ENCODE assay signal across 23 mouse cellular contexts in the genomic region with DNA sequence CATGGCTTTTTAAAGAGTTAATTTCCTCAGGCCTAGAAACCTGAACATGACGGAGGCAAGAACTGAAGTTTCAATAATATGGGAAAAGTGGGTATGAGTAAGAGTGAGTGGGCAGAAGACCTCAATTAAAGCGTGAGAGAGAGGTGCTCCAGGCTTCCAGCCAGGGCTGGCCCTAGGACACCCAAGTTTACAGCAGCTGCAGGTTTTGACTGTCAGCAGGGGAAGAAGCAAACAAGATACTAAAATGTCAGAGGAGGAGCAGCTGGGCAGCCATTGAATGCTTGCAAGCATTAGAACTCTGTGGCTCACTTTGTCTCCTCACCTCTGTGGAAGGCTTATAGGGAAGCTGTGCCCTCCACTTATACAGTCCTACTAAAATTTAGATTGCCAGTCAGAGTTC. TPM values are rescaled to one million over a fixed set of nuclear protein-coding genes. Genes with fewer than 3 reads are reported as not detected.
A peak's percentile ranks its signal among the peaks of the same experiment; 100 is the strongest.
DNase-seq lines count a peak whose midpoint lies in the region; ATAC-seq and TF ChIP-seq lines count a peak whose summit lies in the region.
"Had no signal": no experiment of that assay in that cellular context is flagged by ENCODE, and none has a peak within 500 bp of the region (broad histone marks: within the 10 kb centered on the region; RNA-seq: fewer than 3 reads in every experiment).

No protein-coding gene starts in this region.

- no peaks in the 10 kb centered on the region for H3K27me3 ChIP-seq in heart, embryonic 14.5 days (ENCODE audit: control insufficient read depth, insufficient read depth, low read length)
- H3K27me3 ChIP-seq in forebrain, embryonic 15.5 days: no peaks in the 10 kb centered on the region
- H3K27me3 ChIP-seq: hindbrain, embryonic 13.5 days; midbrain, embryonic 15.5 days; Patski had no signal

- intact Hi-C loops in gastrocnemius, adult 2 months (cut with DNase I): no loop called here
- intact Hi-C loops in heart, postnatal 36 days (cut with DNase I): no loop called here
- intact Hi-C loops in heart, postnatal 10 days (cut with DNase I): no loop called here

- no peak for TF ChIP-seq CTCF in gastrocnemius, adult 2 months (IDR thresholded peaks at IDR 0.05)
- no peak for TF ChIP-seq CTCF in bone marrow macrophage, adult 2 months (IDR thresholded peaks at IDR 0.05; ENCODE audit: low read depth, low read length)

- peak overlapping the region; percentile 86 for H3K27ac ChIP-seq in gastrocnemius, adult 2 months
- H3K27ac ChIP-seq in heart, embryonic 14.5 days (replicated peaks in 1 of 2; ENCODE audit: control insufficient read depth in 1 of 2, insufficient read depth in 1 of 2, low read depth in 2 of 2, low read length in 2 of 2): peak overlapping the region; percentile 54 to 61; a peak in 3 of 4 replicates
- H3K27ac ChIP-seq in bone marrow macrophage, adult 2 months (ENCODE audit: insufficient read depth, low read depth, low read length): peak overlapping the region; percentile 32
- H3K27ac ChIP-seq in forebrain, embryonic 15.5 days (replicated peaks): no peak overlapping the region
- H3K27ac ChIP-seq: hindbrain, embryonic 13.5 days; midbrain, embryonic 15.5 days had no signal

- no peak for ATAC-seq in heart, embryonic 14.5 days (ENCODE audit: insufficient number of reproducible peaks, insufficient read depth, low FRiP score, low read depth)
- no peak for ATAC-seq in forebrain, embryonic 15.5 days (replicated peaks)
- ATAC-seq: forebrain, embryonic 16.5 days; inflammation-experienced regulatory T-cells, adult 6 months; midbrain, embryonic 15.5 days; Patski had no signal

- H3K36me3 ChIP-seq in heart, embryonic 14.5 days (ENCODE audit: control insufficient read depth, insufficient read depth, low read length): no peaks in the 10 kb centered on the region
- H3K36me3 ChIP-seq in forebrain, embryonic 15.5 days: no peaks in the 10 kb centered on the region
- H3K36me3 ChIP-seq: hindbrain, embryonic 13.5 days; midbrain, embryonic 15.5 days had no signal

- peak overlapping the region; percentile 34 for H3K9ac ChIP-seq in heart, embryonic 14.5 days (ENCODE audit: low read length)
- H3K9ac ChIP-seq in forebrain, embryonic 15.5 days (replicated peaks): no peak overlapping the region
- H3K9ac ChIP-seq: hindbrain, embryonic 13.5 days; midbrain, embryonic 15.5 days had no signal

- peak overlapping the region; percentile 48 for H3K4me3 ChIP-seq in gastrocnemius, adult 2 months
- H3K4me3 ChIP-seq in heart, embryonic 14.5 days (ENCODE audit: control insufficient read depth in 1 of 2, insufficient read depth in 1 of 2, low read depth in 1 of 2, low read length in 2 of 2): no peak overlapping the region
- H3K4me3 ChIP-seq in bone marrow macrophage, adult 2 months (ENCODE audit: insufficient read depth, low read length): no peak overlapping the region
- H3K4me3 ChIP-seq in forebrain, embryonic 15.5 days: no peak overlapping the region
- H3K4me3 ChIP-seq: hindbrain, embryonic 13.5 days; midbrain, embryonic 15.5 days had no signal

- 41% methylated on average over 2 of the region's 2 CpGs for WGBS in heart, embryonic 14.5 days
- WGBS in forebrain, embryonic 15.5 days: 54% methylated on average over 2 of the region's 2 CpGs

- DNase-seq in gastrocnemius, adult 2 months: peak; percentile 55
- DNase-seq in gastrocnemius, postnatal 10 days: no peak
- DNase-seq in heart, postnatal 36 days: no peak
- peak; percentile 32 to 33 for DNase-seq in heart, postnatal 10 days
- DNase-seq in embryo, embryonic 9.5 days (ENCODE audit: extremely low spot score): no peak
- DNase-seq: cerebellum, adult 2 months; cerebellum, postnatal 25 days; embryo, embryonic 11 days; kidney, adult 18-20 months; kidney, postnatal 4 days; layer of hippocampus, adult 9-11 months; left cerebral cortex, postnatal 4 days; lung, postnatal 4 days; thymus, adult 18-20 months; thymus, postnatal 36 days had no signal

- TF ChIP-seq POLR2A in bone marrow macrophage, adult 2 months (IDR thresholded peaks at IDR 0.05; ENCODE audit: borderline replicate concordance, low read depth, low read length): no peak

- H3K9me3 ChIP-seq in heart, embryonic 14.5 days (ENCODE audit: control insufficient read depth, low read length): no peaks in the 10 kb centered on the region
- H3K9me3 ChIP-seq in forebrain, embryonic 15.5 days: no peaks in the 10 kb centered on the region
- H3K9me3 ChIP-seq: hindbrain, embryonic 13.5 days; midbrain, embryonic 15.5 days had no signal

- H3K4me1 ChIP-seq in heart, embryonic 14.5 days (ENCODE audit: control insufficient read depth in 2 of 2, insufficient read depth in 2 of 2, low read length in 2 of 2): peaks cover 0 to 21% of the 10 kb centered on the region in 2 experiments; a peak in 3 of 4 replicates
- peaks cover 40% of the 10 kb centered on the region for H3K4me1 ChIP-seq in bone marrow macrophage, adult 2 months (ENCODE audit: control insufficient read depth, insufficient read depth, low read length)
- H3K4me1 ChIP-seq in forebrain, embryonic 15.5 days: peaks cover 16% of the 10 kb centered on the region; the same call in 1 of the 2 replicates

- H3K4me2 ChIP-seq in heart, embryonic 14.5 days (ENCODE audit: low read length): peak overlapping the region; percentile 52
- H3K4me2 ChIP-seq in forebrain, embryonic 15.5 days (replicated peaks): no peak overlapping the region
- H3K4me2 ChIP-seq: hindbrain, embryonic 13.5 days; midbrain, embryonic 15.5 days had no signal

RNA-seq across cellular contexts. Expression of a gene that starts 17.0 kb away (rescaled TPM):
- 10 to 100 TPM in 1 of 2 experiments, 1 to 10 TPM in 1; 7.2 to 12.1 TPM for total RNA-seq in gastrocnemius, adult 2 months (2021)
- total RNA-seq in gastrocnemius, postnatal 10 days (2021): 10 to 100 TPM; 18.5 to 27.8 TPM
- 12.3 and 12.8 TPM in 2 replicates for polyA plus RNA-seq in heart, embryonic 14.5 days (2014; fragmentation: Nextera tagmentation; extraction: Ambion mirVana)
- total RNA-seq in heart, postnatal 36 days (2021): 10 to 100 TPM; 10.7 to 12.2 TPM
- 230 and 234 TPM in 2 replicates for polyA plus RNA-seq in bone marrow macrophage, adult 2 months (2012; ENCODE audit: insufficient read depth, insufficient read length, missing spikeins)
- total RNA-seq in heart, postnatal 10 days (2021): 10 to 100 TPM; 18.1 to 18.4 TPM
- polyA plus RNA-seq in forebrain, embryonic 15.5 days (2015; fragmentation: Nextera tagmentation; extraction: Ambion mirVana): 33.5 and 33.6 TPM in 2 replicates

RNA-seq across cellular contexts. Expression of a gene that starts 50.4 kb away (rescaled TPM):
- total RNA-seq in gastrocnemius, adult 2 months (2021): 100 to 1,000 TPM; 125 to 160 TPM
- total RNA-seq in gastrocnemius, postnatal 10 days (2021): 100 to 1,000 TPM; 147 to 150 TPM
- 211 and 219 TPM in 2 replicates for polyA plus RNA-seq in heart, embryonic 14.5 days (2014; fragmentation: Nextera tagmentation; extraction: Ambion mirVana)
- 100 to 1,000 TPM; 169 to 182 TPM for total RNA-seq in heart, postnatal 36 days (2021)
- polyA plus RNA-seq in bone marrow macrophage, adult 2 months (2012; ENCODE audit: insufficient read depth, insufficient read length, missing spikeins): 176 and 183 TPM in 2 replicates
- total RNA-seq in heart, postnatal 10 days (2021): 100 to 1,000 TPM; 157 to 163 TPM
- 230 and 242 TPM in 2 replicates for polyA plus RNA-seq in forebrain, embryonic 15.5 days (2015; fragmentation: Nextera tagmentation; extraction: Ambion mirVana)

Comparison
In these comparisons a context has a peak if more than half of its experiments do, and no peak if none do; other contexts are left out.
1. DNase-seq: peak in gastrocnemius, adult 2 months (single experiment) and heart, postnatal 10 days (2 of 2); none in gastrocnemius, postnatal 10 days (single experiment), heart, postnatal 36 days (0 of 2) and embryo, embryonic 9.5 days (single experiment).